13 mouse cellular contexts compared by ENCODE assay signal in the genomic region with DNA sequence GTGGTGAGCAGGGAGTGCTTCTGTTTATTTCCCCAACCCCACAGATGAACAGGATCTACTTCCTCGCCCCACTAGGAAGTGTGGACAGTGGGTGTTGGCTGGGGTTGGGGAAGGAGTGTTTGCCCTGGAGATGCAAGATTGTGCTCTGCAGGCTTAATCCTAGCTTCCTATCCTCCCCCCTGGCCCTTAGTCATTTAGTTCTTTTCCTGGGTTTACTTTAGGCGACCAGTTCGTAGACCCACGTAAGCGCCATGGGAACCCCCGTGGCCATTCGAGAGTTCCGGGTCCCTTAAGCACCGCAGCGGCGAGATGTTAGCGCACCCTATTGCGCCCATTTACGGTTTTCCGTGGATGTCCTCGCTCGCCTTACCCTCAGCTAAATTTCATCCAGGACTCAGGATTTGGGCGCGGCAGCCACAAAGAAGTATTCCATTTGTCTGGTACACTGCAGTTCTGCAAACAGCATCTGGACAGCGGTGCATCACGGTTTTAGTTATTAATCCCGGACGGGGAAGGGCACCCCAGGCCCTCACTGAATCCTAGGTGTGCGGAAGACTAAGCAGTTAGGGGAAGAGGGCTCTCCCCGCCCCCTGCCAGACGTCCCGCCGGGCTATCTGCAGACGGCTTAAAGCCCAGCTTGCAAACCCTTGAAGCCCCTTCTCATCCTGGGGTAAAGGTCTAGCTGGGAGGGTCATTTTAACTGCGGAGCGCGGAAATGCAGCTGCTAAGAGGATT. TPM values are rescaled to one million over a fixed set of nuclear protein-coding genes. Genes with fewer than 3 reads are reported as not detected.
A peak's percentile ranks its signal among the peaks of the same experiment; 100 is the strongest.
DNase-seq lines count a peak whose midpoint lies in the region; ATAC-seq and TF ChIP-seq lines count a peak whose summit lies in the region.
"Had no signal": no experiment of that assay in that cellular context is flagged by ENCODE, and none has a peak within 500 bp of the region (broad histone marks: within the 10 kb centered on the region; RNA-seq: fewer than 3 reads in every experiment).

No protein-coding gene starts in this region.

- no peak overlapping the region for H3K9ac ChIP-seq in heart, embryonic 12.5 days
- H3K9ac ChIP-seq in intestine, embryonic 16.5 days (ENCODE audit: low read depth, low read length): no peak overlapping the region
- H3K9ac ChIP-seq in liver, embryonic 12.5 days: no peak overlapping the region

- WGBS in heart, embryonic 12.5 days: 5% methylated on average over 32 of the region's 32 CpGs
- WGBS in embryonic facial prominence, embryonic 10.5 days: under 1% methylated on average over 32 of the region's 32 CpGs
- 3% methylated on average over 32 of the region's 32 CpGs for WGBS in intestine, embryonic 16.5 days
- 2% methylated on average over 32 of the region's 32 CpGs for WGBS in liver, embryonic 12.5 days (ENCODE audit: insufficient replicate concordance)

- peak overlapping the region; percentile 89 for H3K4me2 ChIP-seq in heart, embryonic 12.5 days
- 0 out of 2 replicates have a peak overlapping the region, but pooled peaks have one; percentile 72 for H3K4me2 ChIP-seq in intestine, embryonic 16.5 days (ENCODE audit: low read depth, low read length)
- no peak overlapping the region for H3K4me2 ChIP-seq in liver, embryonic 12.5 days

- no peak overlapping the region for H3K27ac ChIP-seq in heart, embryonic 12.5 days (ENCODE audit: poor library complexity, severe bottlenecking)
- H3K27ac ChIP-seq in embryonic facial prominence, embryonic 10.5 days (replicated peaks): no peak overlapping the region
- no peak overlapping the region for H3K27ac ChIP-seq in intestine, embryonic 16.5 days (ENCODE audit: low read length)
- no peak overlapping the region for H3K27ac ChIP-seq in liver, embryonic 12.5 days

- H3K9me3 ChIP-seq in heart, embryonic 12.5 days (replicated peaks): no peaks in the 10 kb centered on the region
- no peaks in the 10 kb centered on the region for H3K9me3 ChIP-seq in E14TG2a.4 (ENCODE audit: low read length)
- no peaks in the 10 kb centered on the region for H3K9me3 ChIP-seq in embryonic facial prominence, embryonic 10.5 days
- no peaks in the 10 kb centered on the region for H3K9me3 ChIP-seq in intestine, embryonic 16.5 days (ENCODE audit: control insufficient read depth, low read length)
- no peaks in the 10 kb centered on the region for H3K9me3 ChIP-seq in liver, embryonic 12.5 days (replicated peaks)

- no peak for DNase-seq in heart, adult 18-20 months
- peak; percentile 51 for DNase-seq in embryonic facial prominence, embryonic 10.5 days (ENCODE audit: low spot score)
- no peak for DNase-seq in ovary, adult 18-20 months (ENCODE audit: low spot score)
- DNase-seq in gastrocnemius, postnatal 10 days: no peak
- DNase-seq: layer of hippocampus, postnatal 36 days; lung, adult 18-20 months; thymus, postnatal 25 days had no signal

- peaks cover 13% of the 10 kb centered on the region for H3K4me1 ChIP-seq in heart, embryonic 12.5 days (replicated peaks)
- peaks cover 64% of the 10 kb centered on the region for H3K4me1 ChIP-seq in E14TG2a.4 (replicated peaks; ENCODE audit: low read depth, low read length)
- peaks cover 26% of the 10 kb centered on the region for H3K4me1 ChIP-seq in embryonic facial prominence, embryonic 10.5 days
- peaks cover 22% of the 10 kb centered on the region for H3K4me1 ChIP-seq in intestine, embryonic 16.5 days (ENCODE audit: control insufficient read depth, insufficient read depth, low read length)
- H3K4me1 ChIP-seq in liver, embryonic 12.5 days: peaks cover 18% of the 10 kb centered on the region; the same call in 1 of the 2 replicates

- peaks cover 59% of the 10 kb centered on the region for H3K27me3 ChIP-seq in heart, embryonic 12.5 days (replicated peaks)
- H3K27me3 ChIP-seq in E14TG2a.4 (ENCODE audit: insufficient read depth, low read length): peaks cover 77% of the 10 kb centered on the region
- peaks cover 97% of the 10 kb centered on the region for H3K27me3 ChIP-seq in embryonic facial prominence, embryonic 10.5 days (replicated peaks; ENCODE audit: low read depth, poor library complexity, severe bottlenecking)
- H3K27me3 ChIP-seq in intestine, embryonic 16.5 days (replicated peaks; ENCODE audit: control insufficient read depth, insufficient read depth, low read length): peaks cover 58% of the 10 kb centered on the region
- H3K27me3 ChIP-seq in liver, embryonic 12.5 days (replicated peaks): peaks cover 96% of the 10 kb centered on the region

- ATAC-seq in heart, embryonic 12.5 days (ENCODE audit: insufficient number of reproducible peaks, low FRiP score): no peak
- no peak for ATAC-seq in intestine, embryonic 16.5 days
- no peak for ATAC-seq in liver, embryonic 12.5 days
- ATAC-seq: activated CD4-positive, CD25-positive, alpha-beta regulatory T cell, adult 4 months had no signal

- H3K36me3 ChIP-seq in heart, embryonic 12.5 days: no peaks in the 10 kb centered on the region
- peaks cover 12% of the 10 kb centered on the region; the same call in 1 of the 2 replicates for H3K36me3 ChIP-seq in E14TG2a.4 (ENCODE audit: insufficient read depth, low read length)
- no peaks in the 10 kb centered on the region for H3K36me3 ChIP-seq in embryonic facial prominence, embryonic 10.5 days (replicated peaks)
- no peaks in the 10 kb centered on the region for H3K36me3 ChIP-seq in intestine, embryonic 16.5 days (ENCODE audit: control insufficient read depth, insufficient read depth, low read length)
- H3K36me3 ChIP-seq in liver, embryonic 12.5 days: no peaks in the 10 kb centered on the region

- H3K4me3 ChIP-seq in heart, embryonic 12.5 days: peak overlapping the region; percentile 17
- H3K4me3 ChIP-seq in E14TG2a.4 (replicated peaks; ENCODE audit: low read length): peak overlapping the region; percentile 70
- peak overlapping the region; percentile 33 for H3K4me3 ChIP-seq in embryonic facial prominence, embryonic 10.5 days
- H3K4me3 ChIP-seq in intestine, embryonic 16.5 days (ENCODE audit: low read length): peak overlapping the region; percentile 1; the same call in 1 of the 2 replicates
- H3K4me3 ChIP-seq in liver, embryonic 12.5 days: no peak overlapping the region
- H3K4me3 ChIP-seq: myocyte had no signal

- TF ChIP-seq CTCF in E14TG2a.4 (conservative IDR thresholded peaks at IDR 0.05; ENCODE audit: low read length): no peak

RNA-seq across cellular contexts. Expression of gene Eomes, which starts 8.5 kb away (rescaled TPM):
- 0.08 and 0.11 TPM in 2 replicates for polyA plus RNA-seq in heart, embryonic 12.5 days (2016; fragmentation: Nextera tagmentation; extraction: Ambion mirVana)
- total RNA-seq in heart, adult 18-20 months (2021): under 1 TPM; 0.07 to 0.10 TPM
- 0.24 and 0.36 TPM in 2 replicates for polyA plus RNA-seq in embryonic facial prominence, embryonic 10.5 days (2016; fragmentation: Nextera tagmentation; extraction: Ambion mirVana)
- 0.09 and 0.10 TPM in 2 replicates for polyA plus RNA-seq in intestine, embryonic 16.5 days (2015; fragmentation: Nextera tagmentation; extraction: Ambion mirVana)
- polyA plus RNA-seq in liver, embryonic 12.5 days (2016; fragmentation: Nextera tagmentation; extraction: Ambion mirVana): not detected in 2 replicates
- total RNA-seq in gastrocnemius, postnatal 10 days (2021): not detected

RNA-seq across cellular contexts. Expression of gene Golga4, which starts 19.5 kb away (rescaled TPM):
- polyA plus RNA-seq in heart, embryonic 12.5 days (2016; fragmentation: Nextera tagmentation; extraction: Ambion mirVana): 74.8 and 75.5 TPM in 2 replicates
- total RNA-seq in heart, adult 18-20 months (2021): 100 to 1,000 TPM; 383 to 397 TPM
- 41.6 and 43.1 TPM in 2 replicates for polyA plus RNA-seq in embryonic facial prominence, embryonic 10.5 days (2016; fragmentation: Nextera tagmentation; extraction: Ambion mirVana)
- 52.2 and 54.0 TPM in 2 replicates for polyA plus RNA-seq in intestine, embryonic 16.5 days (2015; fragmentation: Nextera tagmentation; extraction: Ambion mirVana)
- 27.5 and 28.2 TPM in 2 replicates for polyA plus RNA-seq in liver, embryonic 12.5 days (2016; fragmentation: Nextera tagmentation; extraction: Ambion mirVana)
- 100 to 1,000 TPM; 144 to 160 TPM for total RNA-seq in gastrocnemius, postnatal 10 days (2021)
